Mouse (Mus musculus) 416B (cell line): ENCODE measurements around the gene Kif17.
A peak's percentile ranks its signal among the peaks of the same experiment; 100 is the strongest.

ENCODE experiments used
- DNase-seq: peaks from one replicate; pipeline ENCODE4 v3.0.0; 2011; ENCODE audit warnings: low read depth

Kif17 gene

DNA sequence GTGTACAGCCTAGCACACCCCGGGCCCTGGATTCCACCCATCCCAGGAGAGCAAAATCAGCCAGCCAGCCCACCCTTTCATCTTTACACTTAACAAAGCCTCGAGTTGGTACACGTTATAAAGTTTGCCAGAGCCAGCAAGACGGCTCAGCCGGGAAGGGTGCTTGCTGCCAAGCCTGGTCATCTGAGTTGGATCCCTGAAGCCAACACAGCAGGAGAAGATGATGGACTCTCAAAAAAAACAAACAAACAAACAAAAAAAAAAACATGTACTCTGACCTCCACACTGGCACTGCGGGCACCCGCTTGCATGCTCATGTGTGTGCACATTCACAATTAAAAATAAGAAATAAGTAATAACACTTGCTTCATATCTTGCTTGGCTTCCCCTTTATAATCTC, 91.8 kb downstream of the Kif17 start:
- DNase-seq: no peak

DNA sequence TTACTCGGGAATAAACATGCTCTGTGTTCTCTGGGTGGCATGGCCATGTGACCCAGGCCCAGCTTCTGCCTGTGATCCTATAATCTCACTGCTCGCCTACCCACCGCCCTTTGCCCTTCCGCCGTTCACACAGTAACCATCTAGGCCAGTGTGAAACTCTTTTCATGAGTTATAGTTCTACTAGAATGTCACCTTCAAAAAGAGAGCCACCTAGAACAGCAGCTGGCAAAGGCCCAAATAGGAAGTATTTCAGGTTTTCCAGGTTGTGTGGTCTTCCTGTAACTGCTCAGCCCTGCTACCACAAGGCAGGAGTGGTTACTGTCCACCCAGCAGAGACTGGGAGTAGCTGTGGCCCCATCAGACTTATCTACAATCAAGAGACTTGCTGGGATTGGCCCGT, 92.5 kb downstream of the Kif17 start:
- DNase-seq: peak; percentile 56

DNA sequence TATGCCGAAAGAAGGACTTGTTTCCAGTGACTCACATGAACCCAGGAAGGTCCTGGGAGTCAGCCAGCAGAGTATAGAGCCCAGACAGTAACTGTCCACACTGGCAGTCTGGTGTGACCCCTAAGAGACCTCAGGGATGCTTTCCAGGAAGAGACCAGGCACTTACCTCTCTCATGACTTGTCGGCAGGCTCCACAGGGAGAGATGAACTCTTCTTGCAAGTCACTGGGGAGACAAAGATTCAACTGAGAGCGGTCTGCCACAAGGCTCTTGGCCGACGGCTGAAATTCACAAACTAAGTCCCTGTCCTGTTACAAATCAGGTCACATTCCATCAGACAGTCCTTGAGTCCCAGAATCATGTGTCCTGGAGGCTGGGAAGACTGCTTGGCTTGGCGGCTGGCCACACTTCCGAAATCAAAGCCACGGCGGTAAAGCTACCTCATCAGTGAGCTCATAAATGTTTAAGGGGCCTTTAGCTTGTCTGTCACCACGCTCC, 93.2 kb downstream of the Kif17 start:
- DNase-seq: no peak

DNA sequence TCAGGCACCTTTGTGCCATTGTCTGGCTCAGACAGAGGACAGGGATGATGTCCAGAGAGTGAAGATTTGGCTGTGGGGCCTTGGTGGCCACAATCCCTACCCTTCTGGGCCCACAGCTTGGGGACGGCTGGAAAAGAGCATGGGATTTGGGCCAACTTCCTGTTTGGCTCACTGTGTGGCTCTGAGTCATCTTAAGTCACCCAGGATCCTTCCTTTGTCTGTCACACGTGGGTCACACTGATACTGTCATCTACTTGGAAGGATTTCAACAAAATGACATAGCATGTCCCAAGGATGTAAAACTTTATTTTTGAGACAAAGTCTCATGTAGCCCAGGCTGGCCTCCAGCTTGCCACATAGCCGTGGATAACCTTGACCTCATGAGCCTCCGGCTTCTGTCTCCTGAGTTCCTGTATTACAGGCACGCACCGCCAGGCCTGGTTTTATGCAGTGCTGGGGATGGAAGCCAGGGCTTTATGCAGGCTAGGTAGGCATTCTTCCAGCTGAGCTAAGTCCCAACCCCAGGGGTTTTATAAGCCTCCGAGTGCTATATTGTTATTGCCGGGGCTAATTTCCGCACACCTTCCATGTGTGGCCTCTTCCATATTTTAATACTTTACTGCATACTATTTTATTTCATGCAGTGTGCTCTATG, 94.8 kb downstream of the Kif17 start:
- DNase-seq: peak; percentile 87

DNA sequence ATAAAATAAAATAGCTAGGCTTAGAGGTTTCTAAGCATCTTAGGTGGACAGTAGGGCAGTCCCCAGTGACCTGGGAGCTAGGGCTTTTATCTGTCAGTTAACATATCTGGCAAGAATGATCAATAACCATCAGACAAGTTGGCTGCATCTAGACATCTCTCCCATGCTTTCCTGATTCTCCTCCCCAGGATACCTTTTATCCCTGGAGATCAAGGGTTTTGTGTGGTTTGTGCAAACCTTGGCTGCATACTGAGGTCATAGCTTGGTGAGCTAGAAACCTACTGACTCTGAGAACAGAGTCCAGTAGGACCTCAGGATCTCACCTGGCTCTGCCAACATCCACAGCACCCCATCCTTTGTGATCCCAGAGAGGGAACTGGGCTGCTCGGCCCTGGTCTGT, 97.0 kb downstream of the Kif17 start:
- no peak for DNase-seq

DNA sequence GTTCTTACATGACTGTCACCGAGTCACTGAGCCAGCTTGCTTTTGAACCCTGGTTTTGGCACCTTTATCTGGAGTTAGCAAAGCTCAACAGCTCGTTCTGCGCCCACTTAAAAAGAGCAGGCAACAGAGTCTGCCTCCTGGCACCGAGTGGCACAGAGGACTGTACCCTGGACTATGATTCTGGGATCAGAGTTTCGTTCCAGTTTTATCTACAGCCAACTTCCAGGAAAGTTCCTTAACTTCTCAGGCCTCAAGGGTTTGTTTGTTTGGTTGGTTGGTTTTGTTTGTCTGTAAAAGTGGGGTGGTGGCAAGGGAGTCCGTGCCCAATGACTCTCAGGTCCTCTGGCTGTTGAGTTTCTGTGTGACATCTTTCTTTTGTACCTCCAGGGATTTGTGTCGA, 98.5 kb downstream of the Kif17 start:
- DNase-seq: no peak
